Mouse (Mus musculus) midbrain, postnatal 0 days (tissue): ENCODE data around the gene Lmtk2. TPM values are rescaled to one million over a fixed set of nuclear protein-coding genes. Genes with fewer than 3 reads are reported as not detected.

ENCODE experiments used
- ATAC-seq: fragments of 200-750 bp; cut with Nextera tagmentation; 2 replicates; pipeline ENCODE4 v1.8.0; 2017; ENCODE audit warnings: moderate number of reproducible peaks, mild to moderate bottlenecking, moderate TSS enrichment, moderate library complexity; ENCODE audit not compliant: low FRiP score
- DNase-seq: peaks from one replicate; pipeline ENCODE4 v3.0.0-alpha.2; 2015; ENCODE audit warnings: low spot score
- H3K27ac ChIP-seq: fragments of 300-500 bp; sonication (generic); 2 replicates; pipeline ENCODE4 v1.5.1; 2014; ENCODE audit warnings: low read depth, mild to moderate bottlenecking, low read length, mixed read lengths
- H3K27me3 ChIP-seq: fragments of 300-500 bp; sonication (generic); 2 replicates; pipeline ENCODE4 v1.6.1; 2014; ENCODE audit warnings: low read length, control low read depth, mixed read lengths; ENCODE audit not compliant: insufficient read depth
- H3K36me3 ChIP-seq: fragments of 300-500 bp; sonication (generic); 2 replicates; pipeline ENCODE4 v1.6.1; 2014; ENCODE audit warnings: low read length, control low read depth, mixed read lengths; ENCODE audit not compliant: insufficient read depth
- H3K4me1 ChIP-seq: fragments of 300-500 bp; sonication (generic); 2 replicates; pipeline ENCODE4 v1.6.1; 2014; ENCODE audit warnings: mild to moderate bottlenecking, control low read depth, antibody characterized with exemption, low read length, mixed read lengths; ENCODE audit not compliant: insufficient read depth
- H3K4me2 ChIP-seq: fragments of 300-500 bp; sonication (generic); 2 replicates; pipeline ENCODE4 v1.6.1; 2014; ENCODE audit warnings: low read depth, mild to moderate bottlenecking, low read length, mixed read lengths; ENCODE audit not compliant: poor library complexity, severe bottlenecking
- H3K4me3 ChIP-seq: fragments of 300-500 bp; sonication (generic); 2 replicates; pipeline ENCODE4 v1.5.1; 2014; ENCODE audit warnings: low read depth, mild to moderate bottlenecking, low read length, moderate library complexity
- H3K9ac ChIP-seq: fragments of 300-500 bp; sonication (generic); replicated peaks from 2 replicates; pipeline ENCODE4 v1.6.1; 2014; ENCODE audit warnings: mild to moderate bottlenecking, low read length, moderate library complexity, mixed read lengths; ENCODE audit not compliant: poor library complexity, severe bottlenecking
- H3K9me3 ChIP-seq: fragments of 300-500 bp; sonication (generic); 2 replicates; pipeline ENCODE4 v1.6.1; 2016; ENCODE audit warnings: low read length, control low read depth
- CTCF ChIP-seq: IDR thresholded peaks from 2 replicates; pipeline ENCODE4 v1.5.1; 2016; ENCODE audit warnings: antibody characterized with exemption, mild to moderate bottlenecking
- WGBS: fragments of 180-500 bp; shearing (Covaris S2); extraction: QIAGEN DNeasy Blood & Tissue Kit; methylation state at CpG from one replicate; pipeline ENCODE4 v1.1.7; 2014; 5-methylcytosine and 5-hydroxymethylcytosine counted together
- polyA plus RNA-seq: library from polyadenylated mRNA; unstranded; fragments of >200 nt; fragmentation: Nextera tagmentation; extraction: Ambion mirVana; gene quantifications from 2 replicates; pipeline ENCODE4 v1.2.1, GENCODE M21; 2015
- total RNA-seq: library from RNA; depleted of rRNA; stranded (reverse); fragments of >200 nt; gene quantifications from 2 replicates; pipeline ENCODE4 v1.2.3, GENCODE M21; 2014

Gene Lmtk2
- total and polyA plus RNA-seq, 2 experiments from 2014 or later, result 7.3 to 69.9 TPM

DNA sequence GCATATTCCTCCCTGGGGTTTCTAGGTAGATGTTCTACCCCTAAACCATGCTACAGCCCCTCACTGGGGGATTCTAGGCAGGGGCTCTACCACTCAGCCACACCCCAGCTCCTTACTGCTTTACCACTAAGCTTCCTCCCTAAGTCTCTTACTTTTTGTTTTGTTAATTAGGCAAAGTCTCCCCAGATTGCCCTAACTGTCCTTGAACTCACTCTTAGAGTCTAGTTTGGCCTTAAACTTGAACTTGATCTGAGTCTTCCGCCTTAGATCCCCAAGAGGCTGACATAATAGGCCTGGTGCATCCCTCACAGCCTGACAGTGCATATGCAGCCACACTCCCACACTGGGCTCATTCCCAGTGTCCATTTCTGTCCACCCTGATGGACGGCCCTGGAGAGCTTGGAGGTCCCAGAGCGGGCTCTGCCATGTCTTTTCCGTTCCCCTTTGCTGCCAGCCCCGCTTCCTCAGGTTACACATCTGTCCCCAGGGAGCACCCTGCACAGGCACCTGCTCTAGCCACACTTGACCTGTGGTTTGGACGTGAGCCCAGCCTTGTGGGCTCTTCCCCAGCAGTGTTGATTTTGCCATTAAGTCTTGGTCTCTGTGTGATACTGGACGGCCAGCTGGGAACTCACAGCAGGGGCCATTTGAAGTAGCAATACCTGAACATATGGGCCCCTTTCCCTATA lies 83.6 kb downstream of the Lmtk2 start:
- H3K27me3 ChIP-seq, result no peaks in the 10 kb centered on the region
- no peaks in the 10 kb centered on the region for H3K4me1 ChIP-seq
- no peak for DNase-seq
- no peak overlapping the region for H3K27ac ChIP-seq
- no peak overlapping the region for H3K4me2 ChIP-seq
- no peak for ATAC-seq
- peaks cover 39% of the 10 kb centered on the region for H3K36me3 ChIP-seq
- H3K9me3 ChIP-seq, result no peaks in the 10 kb centered on the region
- H3K4me3 ChIP-seq, result no peak overlapping the region
- TF ChIP-seq CTCF, result no peak
- no peak overlapping the region for H3K9ac ChIP-seq
- WGBS, result 80% methylated on average over 7 of the region's 7 CpGs

DNA sequence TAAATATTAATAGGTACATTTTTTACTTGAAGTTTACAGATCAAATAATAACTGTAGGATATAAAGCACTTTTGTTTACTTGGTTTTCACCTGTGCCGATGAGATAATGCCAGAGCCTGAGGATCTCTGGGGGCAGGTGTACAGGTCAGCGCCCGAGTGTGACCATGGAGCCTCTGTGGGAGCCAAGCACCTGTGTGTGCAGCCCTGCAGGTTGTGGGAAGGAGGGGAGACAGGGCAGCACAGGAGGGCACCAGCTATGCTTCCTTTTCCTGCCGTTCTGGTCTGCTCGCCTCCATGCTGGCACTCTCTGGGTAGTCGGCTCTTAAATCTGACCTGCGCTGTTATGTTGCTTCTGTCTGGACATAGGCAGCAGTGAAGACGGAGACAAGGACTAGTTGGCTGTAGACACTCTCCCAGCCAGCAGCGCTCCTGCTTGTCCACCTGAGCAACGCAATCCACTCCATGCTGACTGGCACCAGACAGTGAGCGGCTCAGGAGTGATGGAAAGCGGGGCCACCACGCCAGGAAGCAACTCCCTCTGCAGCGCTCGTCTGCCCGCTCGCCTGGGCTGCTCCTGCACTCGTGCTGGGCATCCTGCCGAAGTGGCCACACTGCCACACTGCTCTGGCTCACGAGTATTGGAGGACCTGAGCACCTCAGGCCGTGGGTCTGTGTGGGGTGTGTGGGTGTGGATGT lies 84.3 kb downstream of the Lmtk2 start:
- H3K4me2 ChIP-seq, result no peak overlapping the region
- DNase-seq, result no peak
- H3K9ac ChIP-seq, result no peak overlapping the region
- H3K27me3 ChIP-seq, result no peaks in the 10 kb centered on the region
- peaks cover 35% of the 10 kb centered on the region for H3K36me3 ChIP-seq
- 92% methylated on average over 21 of the region's 21 CpGs for WGBS
- ATAC-seq, result no peak
- no peak overlapping the region for H3K27ac ChIP-seq
- H3K9me3 ChIP-seq, result no peaks in the 10 kb centered on the region
- H3K4me1 ChIP-seq, result no peaks in the 10 kb centered on the region
- no peak for TF ChIP-seq CTCF
- H3K4me3 ChIP-seq, result no peak overlapping the region

DNA sequence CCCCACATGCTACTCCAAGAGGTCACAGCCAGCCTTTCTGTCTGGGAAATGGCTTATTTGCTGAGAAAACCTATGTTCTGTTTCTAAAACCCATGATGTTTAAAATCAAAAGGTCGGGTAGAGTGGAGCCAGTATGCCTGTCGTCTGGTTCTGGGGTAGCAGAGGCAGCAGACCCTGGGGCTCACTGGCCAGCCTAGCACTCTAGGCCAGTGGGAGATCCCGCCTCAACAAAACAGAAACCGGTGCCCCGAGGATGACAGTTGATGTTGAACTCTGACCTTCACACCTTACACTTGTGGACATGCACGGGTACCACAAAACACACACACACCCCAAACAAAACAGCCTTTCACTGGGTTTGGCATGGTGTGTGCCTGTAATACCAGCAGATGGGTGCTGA lies 88.2 kb downstream of the Lmtk2 start:
- H3K4me2 ChIP-seq, result no peak overlapping the region
- no peaks in the 10 kb centered on the region for H3K9me3 ChIP-seq
- no peak overlapping the region for H3K9ac ChIP-seq
- ATAC-seq, result no peak
- no peak overlapping the region for H3K4me3 ChIP-seq
- H3K27me3 ChIP-seq, result no peaks in the 10 kb centered on the region
- H3K36me3 ChIP-seq, result peaks cover 27% of the 10 kb centered on the region
- H3K4me1 ChIP-seq, result no peaks in the 10 kb centered on the region
- H3K27ac ChIP-seq, result no peak overlapping the region
- DNase-seq, result no peak
- 86% methylated on average over 6 of the region's 6 CpGs for WGBS
- TF ChIP-seq CTCF, result no peak

DNA sequence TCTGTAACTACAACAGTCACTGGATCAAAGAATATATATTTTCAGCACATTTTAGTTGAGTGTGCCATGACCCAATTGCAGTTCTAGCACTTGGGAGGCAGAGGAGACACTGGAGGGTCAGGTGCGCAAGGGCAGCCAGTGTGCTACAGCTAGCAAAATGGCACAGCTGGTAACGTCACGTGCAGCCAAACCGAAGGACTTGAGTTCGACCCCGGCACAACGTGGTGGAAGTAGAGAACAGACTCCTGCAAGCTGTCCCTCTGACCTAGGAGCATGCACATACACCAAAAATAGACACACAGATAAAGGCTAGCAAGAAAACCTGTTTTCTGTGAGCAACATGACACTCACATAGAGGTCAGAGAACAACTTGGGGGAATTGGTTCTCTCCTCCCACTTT lies 89.1 kb downstream of the Lmtk2 start:
- H3K9ac ChIP-seq, result no peak overlapping the region
- ATAC-seq (no peak), DNase-seq (no peak)
- 81% methylated on average over 7 of the region's 7 CpGs for WGBS
- peaks cover 19% of the 10 kb centered on the region for H3K36me3 ChIP-seq
- H3K27me3 ChIP-seq, result no peaks in the 10 kb centered on the region
- H3K9me3 ChIP-seq, result no peaks in the 10 kb centered on the region
- H3K27ac ChIP-seq, result no peak overlapping the region
- no peak for TF ChIP-seq CTCF
- no peak overlapping the region for H3K4me3 ChIP-seq
- no peaks in the 10 kb centered on the region for H3K4me1 ChIP-seq
- H3K4me2 ChIP-seq, result no peak overlapping the region; the same call in 1 of the 2 replicates

DNA sequence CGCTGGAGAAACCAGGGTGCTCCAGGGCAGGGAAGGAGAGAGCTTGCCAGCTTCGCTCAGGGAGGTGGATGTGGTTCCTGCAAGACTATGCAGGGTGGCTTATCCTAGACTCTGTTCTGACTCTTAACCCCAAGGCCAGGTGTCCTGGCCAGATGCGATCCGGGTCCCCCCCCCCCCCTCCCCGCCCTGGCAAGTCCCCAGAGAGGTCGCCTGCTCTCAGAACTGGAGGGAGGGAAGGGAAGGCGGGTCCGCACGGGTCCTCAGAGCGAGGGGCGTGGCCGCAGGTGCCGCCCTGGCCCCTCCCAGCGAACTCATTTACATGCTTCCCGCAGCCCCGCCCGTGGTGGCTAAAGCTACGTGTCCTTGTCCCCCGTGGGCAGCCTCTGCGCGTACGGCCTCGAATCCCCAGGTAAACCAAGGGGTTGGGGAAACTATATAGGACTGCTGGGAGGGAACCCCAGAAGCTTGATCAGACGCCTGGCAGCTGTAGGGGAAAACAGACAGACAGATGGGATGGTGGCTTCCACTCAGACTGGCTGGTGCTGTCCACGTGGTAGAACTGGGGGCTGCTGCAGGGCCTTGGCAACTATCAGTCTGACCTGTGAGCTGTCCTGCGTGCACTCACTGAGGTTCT lies 89.8 kb downstream of the Lmtk2 start, which contains the start of gene Bhlha15:
TSS of gene Bhlha15 (plus strand) at position 337 of the 634 bp plus-strand sequence.
- Histone ChIP-seq H3K4me3 (no peak within 1 kb of the TSS), H3K27me3 (no peaks in the 10 kb centered on the region), H3K9me3 (no peaks in the 10 kb centered on the region), H3K27ac (no peak within 1 kb of the TSS), H3K9ac (no peak within 1 kb of the TSS), H3K4me2 (peak within 1 kb of the TSS; percentile 37), H3K36me3 (peaks cover 14% of the 10 kb centered on the region), H3K4me1 (no peaks in the 10 kb centered on the region)
- no peak for ATAC-seq
- no peak for TF ChIP-seq CTCF
- WGBS, result 11% methylated on average over 23 of the region's 26 CpGs
- DNase-seq, result no peak

DNA sequence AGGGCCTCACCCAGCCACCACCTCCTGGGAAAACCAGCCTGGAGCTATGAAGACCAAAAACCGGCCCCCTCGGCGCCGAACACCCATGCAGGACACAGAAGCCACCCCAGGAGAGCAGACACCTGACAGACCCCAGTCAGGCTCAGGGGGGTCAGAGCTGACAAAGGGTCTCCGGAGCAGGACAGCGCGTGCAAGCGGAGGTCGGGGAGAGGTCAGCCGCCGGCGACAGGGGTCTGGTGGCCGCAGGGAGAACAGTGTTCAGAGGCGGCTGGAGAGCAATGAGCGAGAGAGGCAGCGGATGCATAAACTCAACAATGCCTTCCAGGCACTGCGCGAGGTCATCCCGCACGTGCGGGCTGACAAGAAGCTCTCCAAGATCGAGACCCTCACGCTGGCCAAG lies 90.8 kb downstream of the Lmtk2 start:
- DNase-seq (no peak), ATAC-seq (no peak)
- H3K4me1 ChIP-seq, result no peaks in the 10 kb centered on the region
- TF ChIP-seq CTCF, result no peak
- H3K9me3 ChIP-seq, result no peaks in the 10 kb centered on the region
- 49% methylated on average over 23 of the region's 23 CpGs for WGBS
- no peak overlapping the region for H3K9ac ChIP-seq
- H3K27me3 ChIP-seq, result no peaks in the 10 kb centered on the region
- no peak overlapping the region for H3K4me3 ChIP-seq
- H3K36me3 ChIP-seq, result peaks cover 5% of the 10 kb centered on the region; the same call in 1 of the 2 replicates
- no peak overlapping the region for H3K4me2 ChIP-seq
- H3K27ac ChIP-seq, result no peak overlapping the region
